Mouse (Mus musculus): ENCODE measurements around the gene Amh.
A peak's percentile ranks its signal among the peaks of the same experiment; 100 is the strongest.
"Not testable (repeated sequence)": the region's sequence is repeated elsewhere in the genome, so short reads cannot be mapped to it uniquely, and the experiment has no call there.

Gene Amh

DNA sequence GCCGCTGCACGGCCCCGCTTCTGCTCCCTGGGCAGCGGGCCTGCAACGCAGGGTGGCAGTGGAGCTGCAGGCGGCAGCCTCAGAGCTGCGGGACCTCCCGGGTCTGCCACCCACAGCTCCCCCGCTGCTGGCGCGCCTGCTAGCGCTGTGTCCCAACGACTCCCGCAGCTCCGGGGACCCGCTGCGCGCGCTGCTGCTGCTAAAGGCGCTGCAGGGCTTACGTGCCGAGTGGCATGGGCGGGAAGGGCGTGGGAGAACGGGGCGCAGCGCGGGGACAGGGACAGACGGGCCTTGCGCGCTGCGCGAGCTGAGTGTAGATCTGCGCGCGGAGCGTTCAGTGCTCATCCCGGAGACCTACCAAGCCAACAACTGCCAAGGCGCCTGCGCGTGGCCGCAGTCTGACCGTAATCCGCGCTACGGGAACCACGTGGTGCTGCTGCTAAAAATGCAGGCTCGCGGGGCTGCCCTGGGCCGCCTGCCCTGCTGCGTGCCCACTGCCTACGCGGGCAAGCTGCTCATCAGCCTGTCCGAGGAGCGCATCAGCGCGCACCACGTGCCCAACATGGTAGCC lies 2.1 kb downstream of the Amh start:
- DNase-seq (ENCODE audit: inconsistent ontology term): peak; percentile 79

DNA sequence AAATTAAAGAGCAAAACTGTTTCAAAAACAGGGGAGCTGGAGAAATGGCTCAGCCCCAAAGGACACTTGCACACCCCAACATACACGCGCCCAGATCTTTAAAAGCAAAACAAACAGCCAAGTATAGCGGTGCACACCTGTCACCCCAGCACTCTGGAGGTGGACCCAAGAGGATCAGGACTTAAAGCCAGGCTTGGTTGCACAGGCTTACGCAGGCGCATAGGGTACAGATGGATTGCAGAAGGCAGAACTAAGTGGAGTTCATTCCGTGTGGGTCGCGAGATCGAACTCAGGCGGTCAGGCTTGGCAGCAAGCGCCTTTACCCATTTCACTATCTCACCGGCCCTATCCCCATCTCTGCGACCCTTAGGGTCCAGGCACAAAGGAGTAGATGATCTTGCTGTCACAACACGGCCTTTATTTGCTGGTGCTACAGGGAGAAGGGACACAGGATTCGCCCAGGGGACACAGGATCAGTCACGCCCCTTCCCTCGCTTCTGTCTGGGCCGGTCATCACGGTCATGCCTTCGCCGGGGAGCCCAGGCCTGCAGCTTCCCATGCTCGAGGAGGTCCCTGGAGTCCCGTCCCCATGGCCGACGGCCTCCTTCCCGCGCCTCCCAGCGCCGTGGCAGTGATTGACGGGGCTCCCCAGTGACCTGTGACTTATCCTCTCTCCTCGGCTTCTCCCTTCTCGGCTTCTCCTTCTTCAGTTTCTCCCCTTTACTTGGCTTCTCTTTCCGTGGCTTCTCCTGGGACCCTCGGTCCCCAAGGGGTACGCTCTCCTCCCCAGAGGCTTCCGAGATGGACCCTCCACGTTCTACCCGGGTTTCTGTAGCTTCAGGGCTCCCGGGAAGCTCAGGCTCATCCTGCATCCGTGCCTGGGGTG lies 3.3 kb downstream of the Amh start:
- no peak for DNase-seq (ENCODE audit: inconsistent ontology term)

DNA sequence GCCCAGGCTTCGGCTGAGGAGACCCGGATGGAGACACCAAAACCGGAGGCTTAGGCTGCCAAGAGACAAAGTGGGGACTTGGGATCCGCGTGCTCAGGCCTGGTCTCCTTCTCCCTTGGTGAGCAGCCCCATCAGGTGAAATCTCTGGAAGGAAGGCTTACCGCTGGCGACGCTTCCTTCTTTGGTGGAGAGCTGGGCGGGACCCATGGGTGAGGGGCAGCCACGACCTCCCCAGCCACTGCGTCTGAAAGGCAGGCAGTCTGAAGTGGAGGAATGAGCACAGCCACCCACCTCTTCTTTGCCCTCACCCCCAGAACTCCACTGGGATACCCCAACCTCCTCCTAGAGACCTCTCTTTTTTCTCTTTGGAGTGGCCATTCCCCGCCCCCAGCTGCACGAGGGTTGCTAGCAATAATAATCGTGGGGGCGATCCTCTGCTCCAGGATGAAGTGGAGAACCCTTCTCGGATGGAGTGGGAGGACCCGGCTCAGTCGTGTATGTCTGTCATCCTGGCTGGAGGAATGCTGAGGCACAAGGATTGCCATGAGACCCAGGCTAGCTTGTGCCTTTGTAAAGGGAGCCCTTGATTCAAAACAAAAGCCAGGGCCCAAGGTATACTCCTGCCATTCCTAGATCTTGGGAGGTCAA lies 4.1 kb downstream of the Amh start:
- DNase-seq (ENCODE audit: inconsistent ontology term): no peak

DNA sequence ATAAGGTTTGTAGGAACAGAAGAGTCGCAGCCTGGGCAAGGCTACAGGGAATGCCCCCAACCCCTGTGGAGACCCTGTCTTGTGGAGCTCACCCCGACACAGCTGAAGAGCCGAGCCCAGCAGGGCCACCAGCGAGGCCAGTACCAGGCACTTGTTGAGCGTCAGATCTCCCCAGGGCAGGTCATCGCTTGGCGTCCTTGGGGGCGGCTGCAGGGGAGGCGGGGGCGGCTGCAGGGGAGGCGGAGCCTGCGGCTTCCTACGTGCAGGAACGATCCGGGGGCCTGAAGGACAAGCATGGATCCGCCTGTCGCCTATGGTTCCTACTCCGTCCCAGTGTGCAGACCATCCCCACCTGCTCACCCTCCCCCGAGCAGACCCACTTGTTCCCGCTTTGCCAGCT lies 5.0 kb downstream of the Amh start:
- no peak for DNase-seq (ENCODE audit: inconsistent ontology term)

DNA sequence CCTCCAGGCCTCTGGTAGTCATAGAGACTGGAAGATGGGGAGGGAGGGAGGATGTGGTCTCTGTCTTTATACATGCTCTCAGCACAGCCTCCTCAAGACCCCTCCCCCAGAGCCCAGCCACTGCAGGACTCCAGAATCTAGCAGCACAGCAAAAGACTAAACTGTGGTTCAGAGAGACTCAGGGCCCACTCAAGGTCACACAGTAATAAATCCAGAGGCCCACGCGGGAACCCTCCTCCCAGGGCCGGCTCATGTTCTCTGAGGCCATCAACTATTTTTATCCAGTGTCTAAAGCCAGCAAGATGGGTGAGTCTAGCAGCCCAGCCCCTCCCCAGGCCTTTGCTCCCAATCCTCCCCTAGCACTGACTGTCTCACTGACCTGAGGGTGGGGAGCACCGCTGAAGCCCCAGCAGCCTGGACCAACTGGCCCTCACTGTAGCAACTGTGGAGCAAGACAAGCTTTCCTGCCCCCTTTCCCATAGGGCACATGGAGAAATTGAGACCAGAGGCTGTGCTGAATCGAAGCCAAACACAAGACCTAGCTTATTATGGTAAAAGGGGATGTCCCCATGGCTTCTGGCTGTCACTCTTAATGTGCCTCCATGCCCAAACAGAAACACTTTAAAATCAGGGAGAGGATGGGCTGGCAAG lies 7.5 kb downstream of the Amh start:
- no peak for DNase-seq (ENCODE audit: inconsistent ontology term)

DNA sequence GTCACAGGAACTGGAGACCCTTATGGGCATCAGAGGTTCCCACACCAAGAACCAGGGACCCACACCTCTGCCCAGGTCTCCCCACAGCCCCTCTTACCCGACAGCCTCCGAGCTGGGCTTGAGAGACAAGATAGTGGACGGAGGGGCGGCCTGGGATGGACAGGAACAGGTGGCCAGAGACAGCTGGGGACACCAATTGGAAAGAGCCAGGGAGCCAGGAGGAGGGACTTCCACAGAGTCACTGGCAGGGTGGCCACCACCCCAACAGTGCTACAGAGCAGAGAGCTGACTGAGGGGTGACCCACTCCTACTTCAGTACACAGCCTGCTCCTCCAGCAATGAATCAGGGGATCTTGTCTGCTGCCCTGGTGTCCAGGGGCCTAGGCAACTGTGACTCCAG lies 8.3 kb downstream of the Amh start, which contains the start of gene Jsrp1:
TSS of gene Jsrp1 (minus strand) at position 133 of the 400 bp plus-strand sequence.
- DNase-seq (ENCODE audit: inconsistent ontology term): no peak

DNA sequence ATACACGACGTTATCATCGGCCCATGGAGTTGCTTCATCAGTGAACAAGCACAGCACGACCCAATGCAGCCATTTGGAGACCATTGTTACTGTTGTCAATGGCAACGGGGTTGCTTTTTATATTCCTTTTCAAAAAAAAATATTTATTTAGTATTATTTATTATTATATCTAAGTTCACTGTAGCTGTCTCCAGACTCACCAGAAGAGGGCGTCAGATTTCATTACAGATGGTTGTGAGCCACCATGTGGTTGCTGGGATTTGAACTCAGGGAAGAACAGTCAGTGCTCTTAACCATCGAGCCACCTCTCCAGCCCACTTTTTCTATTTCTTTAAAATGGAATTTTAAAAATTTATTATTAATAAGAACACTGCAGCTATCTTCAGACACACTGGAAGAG lies 9.8 kb downstream of the Amh start:
- DNase-seq (ENCODE audit: inconsistent ontology term): no peak

DNA sequence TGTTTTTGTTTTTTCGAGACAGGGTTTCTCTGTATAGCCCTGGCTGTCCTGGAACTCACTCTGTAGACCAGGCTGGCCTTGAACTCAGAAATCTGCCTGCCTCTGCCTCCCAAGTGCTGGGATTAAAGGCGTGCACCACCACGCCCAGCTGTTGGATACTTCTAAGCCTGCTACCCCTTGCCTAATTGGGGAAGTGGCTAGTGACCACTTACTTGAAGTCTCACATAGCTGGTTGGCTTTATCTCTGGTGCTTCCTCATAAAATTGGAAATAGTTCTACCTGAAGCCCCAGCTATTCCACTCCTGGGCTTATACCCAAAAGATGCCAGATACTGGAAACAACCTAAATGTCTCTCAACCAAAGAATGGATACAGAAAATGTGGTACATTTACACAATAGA lies 11.3 kb downstream of the Amh start:
- not testable (repeated sequence) for DNase-seq (ENCODE audit: inconsistent ontology term)

DNA sequence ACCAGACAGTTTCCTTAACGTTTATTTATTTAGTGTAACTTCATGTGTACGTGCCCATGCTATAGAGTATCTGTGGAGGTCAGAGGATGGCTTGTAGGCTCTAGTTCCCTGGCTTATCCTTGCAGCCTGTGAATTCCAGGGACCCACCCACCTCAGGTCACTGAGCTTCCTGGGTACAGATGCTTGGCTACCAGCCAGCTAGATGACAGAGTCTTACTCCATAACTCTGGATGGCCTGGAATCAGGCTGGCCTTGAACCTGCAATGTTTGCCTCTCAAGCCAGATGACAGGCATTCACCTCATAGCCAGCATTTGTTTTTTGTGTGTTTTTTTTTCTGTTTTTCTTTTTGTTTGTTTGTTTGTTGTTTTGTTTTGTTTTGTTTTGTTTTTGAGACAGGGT lies 12.1 kb downstream of the Amh start:
- DNase-seq (ENCODE audit: inconsistent ontology term): no peak

DNA sequence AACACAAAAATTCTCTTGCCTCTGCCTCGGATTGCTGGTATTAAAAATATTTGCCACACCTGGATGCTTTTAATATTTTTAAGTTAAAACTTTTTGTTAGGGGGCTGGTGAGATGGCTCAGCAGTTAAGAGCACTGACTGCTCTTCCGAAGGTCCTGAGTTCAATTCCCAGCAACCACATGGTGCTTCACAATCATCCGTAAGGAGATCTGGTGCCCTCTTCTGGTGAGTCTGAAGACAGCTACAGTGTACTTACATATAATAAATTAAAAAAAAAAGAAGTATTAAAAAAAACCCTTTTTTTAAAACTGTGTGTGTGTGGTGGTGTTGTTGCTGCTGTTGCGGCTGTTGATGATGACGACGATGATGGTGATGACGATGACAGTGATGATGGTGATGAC lies 12.9 kb downstream of the Amh start:
- DNase-seq (ENCODE audit: inconsistent ontology term): not testable (repeated sequence)

DNA sequence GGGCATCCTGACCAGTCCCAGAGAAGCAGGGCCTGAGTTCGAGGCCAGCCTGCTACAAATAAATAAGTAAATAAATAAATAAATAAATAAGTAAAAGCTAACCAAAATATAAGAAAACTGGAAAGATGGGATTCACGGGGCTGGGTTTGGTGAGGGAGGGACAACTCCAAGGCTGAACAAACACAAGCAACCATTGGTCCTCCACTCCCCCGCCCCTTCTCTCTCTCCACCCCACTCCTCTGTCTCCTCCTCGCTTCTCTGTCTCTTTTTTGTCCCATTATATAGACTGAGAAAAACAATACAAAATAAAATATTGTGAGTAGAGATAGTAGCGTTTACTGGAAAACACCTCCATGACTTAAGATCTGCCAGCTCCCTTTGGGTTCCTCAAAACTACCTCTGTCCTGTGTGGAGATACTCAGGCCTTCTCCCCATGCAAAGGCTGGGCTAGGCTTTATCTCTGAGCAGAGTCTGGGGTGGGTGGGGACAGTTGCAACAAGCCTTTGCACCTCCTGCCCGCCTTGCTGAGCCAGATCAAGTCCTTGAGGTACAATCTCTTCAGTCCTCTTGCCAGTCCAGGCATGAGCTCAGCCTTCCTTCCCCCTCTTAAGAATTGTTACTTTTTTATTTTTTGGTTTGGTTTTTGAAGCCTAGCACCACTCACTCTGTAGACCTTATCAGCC lies 13.7 kb downstream of the Amh start:
- no peak for DNase-seq (ENCODE audit: inconsistent ontology term)

DNA sequence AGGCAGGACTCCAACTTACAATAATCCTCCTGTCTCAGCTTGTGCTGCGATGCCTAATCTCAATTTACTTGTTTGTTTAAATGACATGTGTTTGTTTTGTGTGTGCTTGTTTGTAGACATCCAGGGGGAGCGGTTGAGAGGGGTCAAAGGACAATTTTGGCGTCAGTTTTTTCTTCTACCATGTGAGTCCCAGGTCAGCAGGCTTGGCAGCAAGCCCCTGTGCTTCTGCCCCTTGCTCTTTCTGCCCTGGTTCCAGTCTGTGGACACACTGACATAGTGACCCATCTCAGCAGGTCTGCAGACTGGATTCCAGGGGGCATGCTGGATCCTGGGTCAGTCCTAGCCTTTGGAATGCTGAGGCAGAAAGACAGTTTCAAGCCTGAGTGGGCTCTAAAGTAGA lies 14.4 kb downstream of the Amh start:
- no peak for DNase-seq (ENCODE audit: inconsistent ontology term)

DNA sequence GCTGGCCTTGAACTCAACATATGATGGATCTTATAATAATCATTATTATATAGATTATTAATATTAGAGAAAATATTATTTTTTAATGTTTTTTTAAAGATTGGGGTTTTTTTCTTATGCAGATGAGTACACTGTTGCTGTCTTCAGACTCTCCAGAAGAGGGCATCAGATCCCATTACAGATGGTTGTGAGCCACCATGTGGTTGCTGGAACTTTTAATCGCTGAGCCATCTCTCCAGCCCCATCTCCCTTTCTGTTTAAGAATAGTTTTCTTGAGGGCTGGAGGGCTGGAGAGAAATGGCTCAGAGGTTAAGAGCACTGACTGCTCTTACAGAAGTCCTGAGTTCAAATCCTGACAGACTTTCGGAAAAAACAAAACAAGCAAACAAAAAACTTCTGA lies 16.9 kb downstream of the Amh start:
- no peak for DNase-seq (ENCODE audit: inconsistent ontology term)

DNA sequence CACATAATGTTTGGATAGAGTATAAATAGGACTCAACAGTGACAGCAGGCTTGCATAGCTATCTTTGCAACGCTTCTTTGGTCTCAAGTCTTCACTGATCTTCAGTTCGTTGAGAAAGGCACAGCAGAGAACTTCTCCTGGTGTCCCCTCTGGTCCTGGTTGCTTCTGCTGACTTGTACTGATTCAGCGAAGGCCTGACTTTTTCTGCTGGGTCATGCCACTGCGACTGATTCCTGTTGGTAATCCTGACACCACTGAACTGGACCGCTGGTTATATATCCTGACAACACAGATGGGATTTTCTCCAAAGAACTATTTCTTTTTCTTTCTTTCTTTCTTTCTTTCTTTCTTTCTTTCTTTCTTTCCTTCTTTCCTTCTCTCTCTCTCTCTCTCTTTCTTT lies 17.5 kb downstream of the Amh start:
- no peak for DNase-seq (ENCODE audit: inconsistent ontology term)

DNA sequence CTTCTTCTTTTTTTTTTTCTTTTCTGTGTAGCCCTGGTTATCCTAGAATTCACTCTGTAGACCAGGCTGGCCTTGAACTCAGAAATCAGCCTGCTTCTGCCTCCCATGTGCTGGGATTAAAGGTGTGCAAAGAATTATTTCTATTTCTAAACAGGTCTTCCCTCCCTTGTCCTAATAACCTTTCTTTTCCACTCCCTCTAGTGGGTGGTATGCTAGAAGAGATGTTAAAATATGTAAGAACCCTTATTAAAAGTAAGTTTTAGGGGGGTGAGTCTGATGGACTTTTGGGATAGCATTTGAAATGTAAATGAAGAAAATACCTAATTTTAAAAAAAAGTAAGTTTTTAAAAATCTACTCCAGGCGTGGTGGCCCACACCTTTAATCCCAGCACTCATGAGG lies 18.3 kb downstream of the Amh start:
- no peak for DNase-seq (ENCODE audit: inconsistent ontology term)

DNA sequence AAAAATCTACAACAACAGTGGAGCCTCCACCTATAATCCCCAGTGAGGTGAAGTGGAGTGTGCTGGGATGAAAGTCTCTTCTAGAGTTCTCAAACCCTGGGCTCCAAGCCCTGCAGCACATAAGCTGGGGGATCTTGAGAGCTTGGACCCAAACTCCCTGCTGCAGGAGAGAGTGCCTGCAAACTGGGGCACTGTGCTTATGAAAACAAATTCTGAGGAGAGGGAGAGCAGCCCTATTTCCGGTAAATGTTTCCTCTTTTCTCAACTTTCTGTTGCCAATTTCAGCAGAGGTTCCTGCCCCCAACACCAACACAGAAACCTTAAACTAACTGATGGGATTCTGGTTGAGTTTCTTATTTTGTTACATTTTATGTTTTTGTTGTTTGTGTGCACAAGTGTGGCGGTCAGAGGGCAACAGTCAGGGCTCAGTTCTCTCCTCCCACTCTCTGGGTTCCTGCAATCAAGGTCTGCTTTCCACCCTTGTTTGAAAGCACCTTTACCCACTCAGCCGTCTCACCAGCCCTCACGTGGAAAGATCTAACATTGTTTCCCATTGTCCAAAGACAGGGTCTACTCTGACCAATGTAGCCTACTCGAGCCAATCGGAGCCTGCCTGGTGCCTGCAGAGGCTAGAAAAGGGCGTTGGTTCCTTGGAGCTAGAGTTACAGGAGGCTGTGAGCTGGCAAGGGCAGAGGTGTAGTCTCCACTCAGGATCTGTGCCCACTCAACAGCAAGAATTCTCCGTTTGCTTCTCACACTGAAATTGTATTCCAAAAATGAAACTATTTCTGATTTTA lies 19.0 kb downstream of the Amh start:
- no peak for DNase-seq (ENCODE audit: inconsistent ontology term)

DNA sequence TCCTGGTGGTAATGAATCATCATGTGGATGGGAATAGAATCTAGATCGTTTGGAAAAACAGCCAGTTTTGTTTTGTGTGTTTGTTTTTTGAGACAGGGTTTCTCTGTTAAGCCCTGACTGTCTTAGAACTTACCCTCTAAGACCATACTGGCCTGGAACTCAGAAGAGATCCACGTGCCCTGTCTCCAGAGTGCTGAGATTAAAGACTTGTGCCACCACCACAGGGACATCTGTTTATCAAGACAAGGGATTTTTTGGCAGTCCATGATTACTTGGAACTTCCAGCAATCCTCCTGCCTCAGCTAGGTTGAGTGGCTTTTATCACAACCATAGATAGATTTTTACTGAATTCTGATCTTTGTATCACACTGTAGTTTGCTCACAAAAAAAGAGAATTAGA lies 19.8 kb downstream of the Amh start:
- no peak for DNase-seq (ENCODE audit: inconsistent ontology term)

DNA sequence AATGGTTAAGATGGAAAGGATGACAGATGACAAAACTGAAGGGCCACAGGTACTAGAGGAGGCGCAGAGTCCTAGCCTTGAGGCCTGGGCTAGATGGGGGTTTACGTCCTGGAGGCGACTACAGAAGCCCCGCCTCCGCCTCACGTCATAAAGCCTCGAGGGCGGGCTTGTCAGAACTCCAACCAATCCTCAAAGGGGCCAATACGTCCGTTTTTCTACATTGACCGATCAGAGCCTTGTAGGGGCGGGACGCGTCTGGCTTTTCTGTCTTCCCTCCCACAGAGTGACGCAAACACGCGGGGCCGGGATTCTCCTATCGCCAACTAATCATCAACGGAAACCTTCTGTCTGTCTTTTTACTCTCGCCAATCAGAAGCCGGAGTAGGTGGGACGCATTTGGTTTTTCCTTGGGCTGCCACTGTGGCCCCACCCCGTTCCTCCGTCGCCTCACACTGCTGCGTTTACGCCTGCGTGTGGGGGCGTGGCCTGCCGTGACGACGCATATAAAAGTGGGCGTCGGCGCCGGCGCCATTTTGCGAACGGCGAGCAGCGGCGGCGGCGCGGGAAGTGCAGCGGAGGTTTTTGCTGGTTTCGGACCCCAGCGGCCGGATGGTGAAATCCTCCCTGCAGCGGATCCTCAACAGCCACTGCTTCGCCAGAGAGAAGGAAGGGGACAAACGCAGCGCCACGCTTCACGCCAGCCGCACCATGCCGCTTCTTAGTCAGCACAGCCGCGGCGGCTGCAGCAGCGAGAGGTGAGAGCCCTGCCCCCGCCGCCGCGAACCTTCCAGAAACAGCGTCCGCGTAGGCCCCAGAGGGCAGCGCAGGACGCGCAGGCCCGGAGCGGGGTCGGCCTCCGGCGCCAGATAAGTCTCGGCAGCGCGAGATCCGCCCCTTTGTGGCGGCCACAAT lies 21.4 kb downstream of the Amh start, which contains the start of gene Oaz1:
TSS of gene Oaz1 (plus strand) at position 506 of the 912 bp plus-strand sequence.
- DNase-seq (ENCODE audit: inconsistent ontology term): peak; percentile 99

DNA sequence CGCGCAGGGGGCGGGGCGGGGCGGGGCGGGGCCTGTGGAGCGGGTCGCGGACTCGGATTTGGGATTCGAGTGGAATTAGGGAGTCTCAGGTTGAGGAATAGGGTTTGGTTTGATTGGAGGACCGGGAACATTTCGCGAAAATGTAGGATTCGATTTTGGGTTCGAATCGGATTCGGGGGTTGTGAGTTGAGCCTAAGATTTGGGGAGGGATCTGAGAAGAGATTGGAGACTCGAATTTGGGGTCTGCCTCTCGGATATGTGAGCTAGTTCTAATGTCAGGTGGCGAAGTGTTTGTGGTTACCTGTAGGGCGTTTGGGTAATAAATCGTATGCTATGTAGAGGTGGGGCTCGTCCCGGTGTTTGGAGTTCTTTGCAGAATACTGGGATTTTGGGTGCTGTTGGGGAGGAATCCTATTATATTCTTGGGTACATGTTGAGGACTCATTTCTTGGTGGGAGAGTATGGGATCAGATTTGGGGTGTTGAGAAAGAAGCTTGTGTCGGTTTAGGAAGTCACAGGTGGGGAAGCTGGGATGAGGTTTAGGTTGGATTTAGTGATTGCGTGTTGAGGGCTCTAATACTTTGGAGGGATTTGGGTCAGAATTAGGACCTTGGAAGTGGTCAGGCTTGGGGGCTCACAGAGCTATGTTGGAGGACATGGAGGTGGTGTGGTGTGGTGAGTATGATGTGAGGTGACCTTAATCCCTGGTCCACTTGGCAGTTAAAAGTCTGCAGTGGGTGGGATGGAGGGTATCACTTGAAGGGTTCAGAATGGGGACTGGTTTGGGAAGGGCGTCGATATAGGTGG lies 22.2 kb downstream of the Amh start:
- DNase-seq (ENCODE audit: inconsistent ontology term): no peak

Measured in Muller cell, postnatal 12 days (primary cell).